Mouse (Mus musculus): ENCODE measurements around the gene Kdelr3. TPM values are rescaled to one million over a fixed set of nuclear protein-coding genes. Genes with fewer than 3 reads are reported as not detected.

The Kdelr3 gene
- polyA plus RNA-seq, 1 experiment, result 43.9 TPM

GRCm38 (mm10) chr15:79518571-79518970 is 2.4 kb downstream of the Kdelr3 start:
- no peaks in the 10 kb centered on the region for H3K27me3 ChIP-seq (ENCODE audit: control insufficient read depth, insufficient read depth, low read length, poor library complexity, severe bottlenecking)
- no peaks in the 10 kb centered on the region; the same call in 1 of the 2 replicates for H3K9me3 ChIP-seq (replicated peaks; ENCODE audit: control insufficient read depth, insufficient read depth, low read length, poor library complexity, severe bottlenecking)
- H3K4me3 ChIP-seq (ENCODE audit: low read depth, low read length), result no peak overlapping the region
- H3K9ac ChIP-seq (ENCODE audit: low read depth, poor library complexity, severe bottlenecking), result no peak overlapping the region
- TF ChIP-seq CTCF (IDR thresholded peaks at IDR 0.05; ENCODE audit: low read depth, low read length) (no peak), POLR2A (IDR thresholded peaks at IDR 0.05; ENCODE audit: insufficient read depth, low read length) (no peak), EP300 (IDR thresholded peaks at IDR 0.05; ENCODE audit: insufficient read depth, low read depth, low read length) (no peak)
- H3K36me3 ChIP-seq (ENCODE audit: control insufficient read depth, insufficient read depth, low read length, poor library complexity, severe bottlenecking), result 0 out of 2 replicates have a peak, but pooled peaks cover 3% of the 10 kb centered on the region
- peak overlapping the region; percentile 95 for H3K27ac ChIP-seq (ENCODE audit: insufficient read depth, low read length)
- peaks cover 2% of the 10 kb centered on the region for H3K4me1 ChIP-seq (ENCODE audit: control insufficient read depth, insufficient read depth, low read length)

DNA sequence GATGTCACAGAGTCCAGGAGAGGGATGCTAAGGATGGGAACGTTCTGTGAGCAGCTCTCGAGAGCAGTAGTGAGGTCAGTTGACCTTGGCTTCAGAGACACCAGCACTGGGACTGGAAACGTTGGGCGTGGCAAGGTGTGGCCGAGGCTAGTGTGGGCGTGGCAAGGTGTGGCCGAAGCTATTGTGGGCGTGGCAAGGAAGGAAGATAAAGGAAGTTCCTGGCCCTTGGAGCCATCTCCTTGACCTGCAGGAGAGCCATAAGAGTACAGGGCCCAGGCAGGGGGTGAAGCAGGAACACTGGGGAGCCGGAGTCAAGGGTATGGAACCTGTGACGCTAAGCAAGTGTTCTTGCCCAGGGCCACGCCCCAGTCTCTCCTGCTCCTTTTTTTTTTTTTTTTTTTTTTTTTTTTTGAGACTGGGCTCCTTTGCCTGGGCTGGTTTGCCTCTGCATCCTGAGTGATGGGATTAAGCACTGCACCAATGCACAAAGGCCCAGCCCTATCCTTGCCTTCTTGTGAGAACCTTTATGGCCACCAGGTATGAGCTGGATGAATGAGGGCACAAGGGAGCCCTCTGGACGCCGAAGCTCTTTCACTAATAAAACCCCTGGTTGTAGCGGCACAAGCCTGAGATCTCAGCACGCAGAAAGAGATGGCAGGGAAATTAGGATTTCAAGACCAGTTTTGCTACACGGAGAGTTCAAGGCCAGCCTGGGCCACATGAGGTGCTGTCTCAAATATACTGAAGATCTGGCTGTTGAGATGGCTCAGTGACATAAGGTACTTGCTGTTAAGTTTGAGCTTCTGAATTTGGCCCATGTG is 3.4 kb downstream of the Kdelr3 start:
- peaks cover 4% of the 10 kb centered on the region for H3K4me1 ChIP-seq (ENCODE audit: control insufficient read depth, insufficient read depth, low read length)
- 0 out of 2 replicates have a peak, but pooled peaks cover 3% of the 10 kb centered on the region for H3K36me3 ChIP-seq (ENCODE audit: control insufficient read depth, insufficient read depth, low read length, poor library complexity, severe bottlenecking)
- TF ChIP-seq EP300 (IDR thresholded peaks at IDR 0.05; ENCODE audit: insufficient read depth, low read depth, low read length) (peak; percentile 98), CTCF (IDR thresholded peaks at IDR 0.05; ENCODE audit: low read depth, low read length) (no peak), POLR2A (IDR thresholded peaks at IDR 0.05; ENCODE audit: insufficient read depth, low read length) (peak; percentile 19)
- H3K9me3 ChIP-seq (replicated peaks; ENCODE audit: control insufficient read depth, insufficient read depth, low read length, poor library complexity, severe bottlenecking), result no peaks in the 10 kb centered on the region; the same call in 1 of the 2 replicates
- peak overlapping the region; percentile 36 for H3K4me3 ChIP-seq (ENCODE audit: low read depth, low read length)
- no peaks in the 10 kb centered on the region for H3K27me3 ChIP-seq (ENCODE audit: control insufficient read depth, insufficient read depth, low read length, poor library complexity, severe bottlenecking)
- peak overlapping the region; percentile 37 for H3K9ac ChIP-seq (ENCODE audit: low read depth, poor library complexity, severe bottlenecking)
- peak overlapping the region; percentile 95 for H3K27ac ChIP-seq (ENCODE audit: insufficient read depth, low read length)

DNA sequence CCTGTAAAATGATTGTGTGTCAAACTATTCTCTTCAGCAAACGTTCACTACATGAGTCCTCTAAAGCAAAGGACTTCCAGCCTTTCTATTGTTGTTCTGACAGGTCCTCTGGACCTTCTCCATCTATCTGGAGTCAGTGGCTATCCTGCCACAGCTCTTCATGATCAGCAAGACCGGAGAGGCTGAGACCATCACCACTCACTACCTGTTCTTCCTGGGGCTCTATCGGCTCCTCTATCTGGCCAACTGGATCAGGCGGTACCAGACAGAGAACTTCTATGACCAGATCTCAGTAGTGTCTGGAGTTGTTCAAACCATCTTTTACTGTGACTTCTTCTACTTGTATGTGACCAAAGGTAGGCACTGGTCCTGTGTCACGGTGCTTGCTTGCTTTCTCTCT is 9.4 kb downstream of the Kdelr3 start:
- peaks cover 42% of the 10 kb centered on the region for H3K36me3 ChIP-seq (ENCODE audit: control insufficient read depth, insufficient read depth, low read length, poor library complexity, severe bottlenecking)
- H3K27ac ChIP-seq (ENCODE audit: insufficient read depth, low read length), result 0 out of 2 replicates have a peak overlapping the region, but pooled peaks have one; percentile 39
- no peak overlapping the region for H3K9ac ChIP-seq (ENCODE audit: low read depth, poor library complexity, severe bottlenecking)
- peaks cover 4% of the 10 kb centered on the region for H3K4me1 ChIP-seq (ENCODE audit: control insufficient read depth, insufficient read depth, low read length)
- H3K9me3 ChIP-seq (replicated peaks; ENCODE audit: control insufficient read depth, insufficient read depth, low read length, poor library complexity, severe bottlenecking), result no peaks in the 10 kb centered on the region; the same call in 1 of the 2 replicates
- TF ChIP-seq CTCF (IDR thresholded peaks at IDR 0.05; ENCODE audit: low read depth, low read length), result no peak
- no peak for TF ChIP-seq EP300 (IDR thresholded peaks at IDR 0.05; ENCODE audit: insufficient read depth, low read depth, low read length)
- TF ChIP-seq POLR2A (IDR thresholded peaks at IDR 0.05; ENCODE audit: insufficient read depth, low read length), result no peak
- no peaks in the 10 kb centered on the region for H3K27me3 ChIP-seq (ENCODE audit: control insufficient read depth, insufficient read depth, low read length, poor library complexity, severe bottlenecking)
- no peak overlapping the region for H3K4me3 ChIP-seq (ENCODE audit: low read depth, low read length)

- Histone ChIP-seq H3K4me1 (ENCODE audit: control insufficient read depth, insufficient read depth, low read length) (peaks cover 4% of the 10 kb centered on the region), H3K4me3 (ENCODE audit: low read depth, low read length) (no peak overlapping the region), H3K9me3 (replicated peaks; ENCODE audit: control insufficient read depth, insufficient read depth, low read length, poor library complexity, severe bottlenecking) (no peaks in the 10 kb centered on the region; the same call in 1 of the 2 replicates), H3K27ac (ENCODE audit: insufficient read depth, low read length) (peak overlapping the region; percentile 39), H3K9ac (ENCODE audit: low read depth, poor library complexity, severe bottlenecking) (no peak overlapping the region), H3K36me3 (ENCODE audit: control insufficient read depth, insufficient read depth, low read length, poor library complexity, severe bottlenecking) (peaks cover 48% of the 10 kb centered on the region), H3K27me3 (ENCODE audit: control insufficient read depth, insufficient read depth, low read length, poor library complexity, severe bottlenecking) (no peaks in the 10 kb centered on the region)
- TF ChIP-seq EP300 (IDR thresholded peaks at IDR 0.05; ENCODE audit: insufficient read depth, low read depth, low read length) (no peak), POLR2A (IDR thresholded peaks at IDR 0.05; ENCODE audit: insufficient read depth, low read length) (no peak), CTCF (IDR thresholded peaks at IDR 0.05; ENCODE audit: low read depth, low read length) (no peak)
Measured at GRCm38 (mm10) chr15:79525979-79526768, 10.0 kb downstream of the Kdelr3 start.

GRCm38 (mm10) chr15:79527192-79527591 is 11.0 kb downstream of the Kdelr3 start:
- H3K4me3 ChIP-seq (ENCODE audit: low read depth, low read length), result no peak overlapping the region
- no peaks in the 10 kb centered on the region; the same call in 1 of the 2 replicates for H3K9me3 ChIP-seq (replicated peaks; ENCODE audit: control insufficient read depth, insufficient read depth, low read length, poor library complexity, severe bottlenecking)
- H3K9ac ChIP-seq (ENCODE audit: low read depth, poor library complexity, severe bottlenecking), result no peak overlapping the region
- peaks cover 4% of the 10 kb centered on the region for H3K4me1 ChIP-seq (ENCODE audit: control insufficient read depth, insufficient read depth, low read length)
- no peaks in the 10 kb centered on the region for H3K27me3 ChIP-seq (ENCODE audit: control insufficient read depth, insufficient read depth, low read length, poor library complexity, severe bottlenecking)
- H3K36me3 ChIP-seq (ENCODE audit: control insufficient read depth, insufficient read depth, low read length, poor library complexity, severe bottlenecking), result peaks cover 57% of the 10 kb centered on the region
- H3K27ac ChIP-seq (ENCODE audit: insufficient read depth, low read length), result no peak overlapping the region
- no peak for TF ChIP-seq CTCF (IDR thresholded peaks at IDR 0.05; ENCODE audit: low read depth, low read length)
